Mouse (Mus musculus) forebrain, embryonic 11.5 days (tissue): ENCODE data around the gene Camkv. TPM values are rescaled to one million over a fixed set of nuclear protein-coding genes. Genes with fewer than 3 reads are reported as not detected.

Source experiments
- ATAC-seq: fragments of 200-750 bp; cut with Nextera tagmentation; replicated peaks from 2 replicates; pipeline ENCODE4 v1.8.0; 2017; ENCODE audit warnings: moderate TSS enrichment; ENCODE audit not compliant: low FRiP score
- DNase-seq: peaks from one replicate; pipeline ENCODE4 v3.0.0-alpha.2; 2017; ENCODE audit warnings: low spot score
- H3K27ac ChIP-seq: fragments of 300-500 bp; sonication (generic); 2 replicates; pipeline ENCODE4 v1.5.1; 2014; ENCODE audit warnings: low read depth, low read length
- H3K27me3 ChIP-seq: fragments of 300-500 bp; sonication (generic); 2 replicates; pipeline ENCODE4 v1.6.1; 2014; ENCODE audit warnings: mild to moderate bottlenecking, low read length, mixed read lengths; ENCODE audit not compliant: control insufficient read depth, insufficient read depth
- H3K36me3 ChIP-seq: fragments of 300-500 bp; sonication (generic); 2 replicates; pipeline ENCODE4 v1.6.1; 2014; ENCODE audit warnings: mild to moderate bottlenecking, low read length, moderate library complexity, mixed read lengths; ENCODE audit not compliant: control insufficient read depth, insufficient read depth
- H3K4me1 ChIP-seq: fragments of 300-500 bp; sonication (generic); replicated peaks from 2 replicates; pipeline ENCODE4 v1.6.1; 2014; ENCODE audit warnings: low read length, mixed read lengths; ENCODE audit not compliant: control insufficient read depth, insufficient read depth
- H3K4me2 ChIP-seq: fragments of 300-500 bp; sonication (generic); 2 replicates; pipeline ENCODE4 v1.6.1; 2014; ENCODE audit warnings: low read depth, mild to moderate bottlenecking, low read length, moderate library complexity, mixed read lengths; ENCODE audit not compliant: severe bottlenecking
- H3K4me3 ChIP-seq: fragments of 300-500 bp; sonication (generic); 2 replicates; pipeline ENCODE4 v1.5.1; 2014; ENCODE audit warnings: low read depth, low read length
- H3K9ac ChIP-seq: fragments of 300-500 bp; sonication (generic); 2 replicates; pipeline ENCODE4 v1.6.1; 2014; ENCODE audit warnings: low read length
- H3K9me3 ChIP-seq: fragments of 300-500 bp; sonication (generic); 2 replicates; pipeline ENCODE4 v1.6.1; 2016; ENCODE audit warnings: low read length, mixed read lengths; ENCODE audit not compliant: control insufficient read depth
- WGBS: fragments of 180-500 bp; shearing (Covaris S2); extraction: QIAGEN DNeasy Blood & Tissue Kit; methylation state at CpG from one replicate; pipeline ENCODE4 v1.1.7; 2014; 5-methylcytosine and 5-hydroxymethylcytosine counted together
- polyA plus RNA-seq: library from polyadenylated mRNA; unstranded; fragments of >200 nt; fragmentation: Nextera tagmentation; extraction: Ambion mirVana; gene quantifications from 2 replicates; pipeline ENCODE4 v1.2.1, GENCODE M21; 2014

The Camkv gene
- polyA plus RNA-seq, 1 experiment from 2014 or later = 8.0 TPM

DNA sequence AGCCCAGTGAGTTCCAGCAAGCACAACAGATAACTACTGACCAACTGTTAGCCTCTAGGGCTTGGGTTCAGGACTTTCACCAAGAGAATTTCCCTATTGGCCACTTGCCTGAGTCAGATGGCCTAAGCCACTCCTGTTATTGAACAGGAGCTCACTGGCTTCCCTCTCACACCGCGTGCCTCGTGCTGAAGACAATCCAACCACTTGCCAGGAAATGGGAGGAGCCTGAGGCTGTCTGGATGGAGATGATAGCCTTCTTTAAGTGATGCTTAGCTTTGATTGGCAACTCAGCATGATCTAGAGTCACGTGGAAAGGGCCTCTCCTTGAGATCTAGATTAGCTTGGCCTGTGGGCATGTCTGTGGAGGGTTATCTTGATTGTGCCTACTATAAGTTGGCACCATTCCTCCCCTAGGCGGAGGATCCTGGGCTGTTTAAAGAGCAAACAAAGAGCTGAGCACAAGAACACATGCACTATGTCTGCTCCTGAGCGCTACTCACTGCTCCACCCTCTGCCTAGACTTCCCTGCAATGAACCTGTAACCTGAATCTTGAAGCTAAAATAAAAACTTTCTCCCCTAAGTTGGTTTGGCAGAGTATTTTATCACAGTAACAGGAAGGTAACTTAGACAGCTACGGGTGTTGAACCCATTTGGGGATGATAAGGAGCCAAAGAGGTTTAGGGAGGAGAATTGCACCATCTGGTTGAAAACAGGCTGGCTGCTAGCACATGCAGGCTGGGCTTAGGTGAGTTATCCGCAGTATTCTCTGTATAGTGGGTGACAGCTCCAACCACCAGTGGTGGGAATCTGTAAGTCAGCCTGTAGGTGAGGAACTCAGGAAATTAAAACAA is 36.4 kb downstream of the Camkv start:
- no peaks in the 10 kb centered on the region for H3K27me3 ChIP-seq
- WGBS = 85% methylated on average over 8 of the region's 8 CpGs

DNA sequence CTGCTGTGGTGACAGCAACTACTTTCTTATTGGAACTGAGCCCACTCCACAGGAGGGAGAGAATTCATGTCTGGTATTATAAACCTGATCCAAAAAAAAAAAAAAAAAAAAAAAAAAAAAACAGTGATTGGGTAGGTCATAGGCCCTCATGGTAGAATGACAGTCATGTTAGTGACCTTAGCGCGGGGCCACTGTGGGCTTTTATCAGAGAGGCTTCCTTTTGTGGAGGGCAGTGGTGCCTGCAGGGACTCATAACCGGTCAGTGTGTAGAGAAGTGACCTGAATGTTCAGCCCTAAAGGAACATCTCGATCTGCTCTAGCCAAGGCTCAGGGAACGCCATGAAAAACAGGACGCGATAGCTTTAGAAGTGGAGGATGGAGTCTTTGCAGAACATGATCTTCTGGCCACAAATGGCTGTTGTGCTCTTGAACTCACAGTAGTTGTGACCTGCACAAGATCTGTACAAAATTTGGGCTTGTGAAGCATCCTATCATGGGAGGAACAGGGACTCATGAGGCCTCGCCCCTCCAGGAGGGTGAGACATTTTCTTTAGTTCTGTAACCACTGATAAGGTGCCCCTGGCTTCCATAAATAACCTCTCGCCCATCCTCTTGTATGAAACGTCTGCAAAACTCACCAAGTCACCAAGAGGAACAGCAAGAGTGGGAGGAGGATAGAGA is 39.2 kb downstream of the Camkv start:
- no peaks in the 10 kb centered on the region for H3K9me3 ChIP-seq
- H3K4me2 ChIP-seq = no peak overlapping the region
- no peaks in the 10 kb centered on the region for H3K27me3 ChIP-seq
- peak overlapping the region; percentile 14; the same call in 1 of the 2 replicates for H3K27ac ChIP-seq
- H3K36me3 ChIP-seq = peaks cover 5% of the 10 kb centered on the region; the same call in 1 of the 2 replicates
- no peak overlapping the region for H3K4me3 ChIP-seq
- no peaks in the 10 kb centered on the region for H3K4me1 ChIP-seq
- DNase-seq (no peak), ATAC-seq (no peak)
- WGBS = 85% methylated on average over 10 of the region's 10 CpGs
- no peak overlapping the region for H3K9ac ChIP-seq

More for the DNA sequence above, 36.4 kb downstream of the Camkv start:
- no peak overlapping the region for H3K4me3 ChIP-seq
- H3K9me3 ChIP-seq = no peaks in the 10 kb centered on the region
- H3K36me3 ChIP-seq = peaks cover 5% of the 10 kb centered on the region; the same call in 1 of the 2 replicates
- DNase-seq (no peak), ATAC-seq (no peak)
- no peak overlapping the region for H3K4me2 ChIP-seq
- H3K27ac ChIP-seq = no peak overlapping the region
- no peaks in the 10 kb centered on the region for H3K4me1 ChIP-seq
- H3K9ac ChIP-seq = no peak overlapping the region

DNA sequence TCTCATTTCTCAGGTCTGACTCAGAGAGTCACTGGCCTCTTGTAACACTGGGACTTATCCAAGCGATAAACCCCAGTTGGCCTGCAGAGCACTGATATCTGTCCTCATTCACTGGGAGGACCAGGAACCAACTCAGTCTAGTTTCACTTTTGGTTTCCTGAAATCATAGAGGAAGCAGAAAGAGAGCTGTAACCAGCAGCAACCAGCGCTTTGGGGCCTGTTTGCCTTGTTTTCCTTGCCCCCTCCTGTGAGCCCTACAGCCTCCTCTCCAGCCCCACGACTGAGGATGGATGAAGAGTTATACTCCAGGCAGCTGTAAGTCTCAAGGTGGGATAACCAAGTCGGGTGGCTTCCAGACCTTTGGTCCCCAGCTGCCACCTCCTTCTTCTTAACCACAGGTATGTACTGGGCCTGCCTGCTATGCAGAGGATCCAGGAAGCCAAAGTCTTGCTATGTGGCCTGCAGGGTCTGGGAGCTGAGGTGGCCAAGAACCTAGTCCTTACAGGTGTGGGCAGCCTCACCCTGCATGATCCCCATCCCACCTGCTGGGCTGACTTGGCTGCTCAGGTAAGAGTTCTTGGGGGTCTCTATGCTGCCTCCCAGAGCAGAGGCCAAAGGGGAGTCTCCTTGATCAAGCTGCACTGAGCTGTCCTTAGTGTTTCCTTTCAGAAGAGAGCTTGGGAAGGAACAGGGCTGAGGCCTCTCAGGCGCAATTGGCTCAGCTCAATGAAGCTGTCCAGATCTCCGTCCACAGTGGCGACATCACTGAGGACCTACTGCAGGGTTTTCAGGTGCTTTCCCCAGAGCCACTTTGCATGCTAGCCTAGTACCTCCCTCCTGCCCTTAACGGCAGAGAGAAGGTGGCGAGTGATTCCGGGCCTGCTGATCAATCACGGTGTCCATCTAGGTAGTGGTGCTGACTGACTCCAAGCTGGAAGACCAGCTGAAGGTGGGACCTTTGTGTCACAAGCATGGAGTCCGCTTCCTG is 40.2 kb downstream of the Camkv start, which contains the start of gene Uba7:
Uba7 (plus strand) TSS at position 107 of the 988 bp plus-strand sequence.
- ATAC-seq (no peak), DNase-seq (no peak)
- Histone ChIP-seq H3K4me2 (no peak within 1 kb of the TSS), H3K4me1 (no peaks in the 10 kb centered on the region), H3K9me3 (no peaks in the 10 kb centered on the region), H3K36me3 (peaks cover 3% of the 10 kb centered on the region; the same call in 1 of the 2 replicates), H3K4me3 (no peak within 1 kb of the TSS), H3K27ac (peak within 1 kb of the TSS; percentile 14; the same call in 1 of the 2 replicates), H3K9ac (no peak within 1 kb of the TSS), H3K27me3 (no peaks in the 10 kb centered on the region)
- WGBS = 78% methylated on average over 12 of the region's 12 CpGs

DNA sequence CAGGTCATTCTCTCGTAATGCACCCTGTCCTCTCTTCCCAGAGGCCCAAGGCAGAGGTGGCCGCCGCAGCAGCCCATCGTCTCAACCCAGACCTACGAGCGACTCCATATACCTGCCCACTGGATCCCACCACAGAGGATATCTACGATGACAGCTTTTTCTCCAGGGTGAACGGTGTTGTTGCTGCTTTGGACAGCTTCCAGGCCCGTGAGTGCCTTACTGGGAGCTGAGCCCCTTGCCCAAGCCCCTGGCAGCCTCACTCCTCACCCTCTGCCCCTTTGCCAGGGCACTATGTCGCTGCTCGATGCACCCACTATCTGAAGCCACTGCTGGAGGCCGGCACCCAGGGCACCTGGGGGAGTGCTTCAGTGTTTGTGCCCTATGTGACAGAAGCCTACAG is 43.3 kb downstream of the Camkv start:
- Histone ChIP-seq H3K9ac (no peak overlapping the region), H3K4me2 (no peak overlapping the region), H3K27me3 (no peaks in the 10 kb centered on the region), H3K36me3 (no peaks in the 10 kb centered on the region), H3K27ac (no peak overlapping the region), H3K4me3 (no peak overlapping the region), H3K9me3 (no peaks in the 10 kb centered on the region), H3K4me1 (peaks cover 5% of the 10 kb centered on the region; the same call in 1 of the 2 replicates)
- no peak for DNase-seq
- WGBS = 87% methylated on average over 12 of the region's 12 CpGs
- ATAC-seq = no peak

DNA sequence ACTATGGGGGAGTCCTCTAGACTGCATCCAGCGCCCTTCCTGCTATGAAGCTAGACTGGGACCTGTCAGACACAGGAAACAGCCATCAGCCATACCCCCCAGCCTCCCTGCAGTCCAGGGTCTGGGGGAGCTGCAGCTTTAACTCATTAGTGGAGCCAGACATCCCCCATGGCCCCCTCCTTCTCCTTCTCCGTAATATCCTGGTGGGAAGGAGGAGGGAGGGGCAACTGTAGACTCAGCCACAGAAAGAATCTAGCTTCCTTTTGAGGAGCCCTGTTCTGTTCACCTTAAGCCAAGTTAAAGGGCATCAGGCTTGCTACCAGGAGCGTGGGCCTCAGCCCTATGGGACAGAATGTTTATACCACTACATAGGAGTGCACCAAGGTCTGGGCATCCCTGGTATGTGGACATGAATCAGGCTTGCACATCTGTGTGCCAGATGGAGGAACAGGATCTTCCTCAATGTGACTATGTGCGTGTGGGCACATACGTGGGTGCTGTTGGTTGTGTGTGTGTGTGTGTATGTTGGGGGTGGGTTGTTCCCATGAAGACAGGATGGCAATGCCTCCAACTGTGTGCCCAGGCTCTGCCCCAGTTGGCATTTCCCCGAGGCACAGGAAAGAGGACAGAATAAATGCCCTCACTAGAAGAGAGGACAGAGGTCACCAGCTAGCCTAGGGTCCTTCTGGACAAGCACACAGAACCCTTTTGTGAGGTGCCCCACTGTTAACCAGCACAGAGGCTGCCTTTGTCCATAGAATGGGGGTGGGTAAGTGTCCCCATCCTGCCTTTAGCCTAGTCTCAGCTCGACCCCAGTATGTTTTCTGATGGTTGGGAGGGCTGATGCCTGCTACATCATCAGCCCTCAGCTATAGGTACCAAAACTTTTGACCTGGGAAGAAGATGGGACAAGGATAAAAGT is 46.5 kb downstream of the Camkv start:
- ATAC-seq = no peak
- H3K27ac ChIP-seq = peak overlapping the region; percentile 62
- peaks cover 11% of the 10 kb centered on the region; the same call in 1 of the 2 replicates for H3K4me1 ChIP-seq
- H3K9me3 ChIP-seq = no peaks in the 10 kb centered on the region
- no peak for DNase-seq
- H3K36me3 ChIP-seq = no peaks in the 10 kb centered on the region
- H3K4me2 ChIP-seq = no peak overlapping the region; the same call in 1 of the 2 replicates
- no peak overlapping the region; the same call in 1 of the 2 replicates for H3K9ac ChIP-seq
- H3K4me3 ChIP-seq = no peak overlapping the region
- 60% methylated on average over 7 of the region's 7 CpGs for WGBS
- H3K27me3 ChIP-seq = peaks cover 15% of the 10 kb centered on the region

DNA sequence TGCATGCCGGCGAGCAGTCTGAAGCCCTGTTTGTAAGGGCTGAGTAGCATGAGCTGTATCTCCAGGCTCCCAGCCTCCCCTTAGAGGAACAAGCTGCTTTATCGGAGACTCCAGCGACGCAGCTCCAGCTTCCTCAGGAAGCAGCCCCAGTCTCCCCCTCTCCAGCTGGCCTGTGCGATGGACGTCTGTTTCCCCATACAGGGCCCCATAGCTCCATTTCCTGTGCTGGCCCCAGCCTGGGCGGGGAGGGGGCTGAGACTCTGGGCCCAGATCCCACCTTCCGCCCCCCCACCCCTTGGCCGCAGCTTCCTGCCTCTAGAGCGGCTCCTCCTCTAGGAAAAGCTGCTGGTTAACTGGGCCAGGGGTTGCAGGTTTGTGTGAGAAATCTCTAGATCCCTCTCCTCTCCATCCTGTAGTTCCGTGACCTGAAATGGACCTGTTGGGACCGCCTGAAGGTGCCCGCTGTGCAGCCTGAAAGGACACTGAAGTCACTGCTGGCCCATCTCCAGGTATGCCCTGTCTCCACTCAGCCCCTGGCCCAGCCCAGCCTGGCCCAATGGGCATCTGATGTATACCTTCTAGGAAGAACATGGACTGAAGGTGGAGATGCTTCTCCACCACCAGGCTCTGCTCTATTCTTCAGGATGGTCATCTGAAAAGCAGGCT is 47.3 kb downstream of the Camkv start, which contains the start of gene Gm20661:
Gm20661 (plus strand) TSS at position 378 of the 666 bp plus-strand sequence.
- no peak within 1 kb of the TSS for H3K4me3 ChIP-seq
- H3K9me3 ChIP-seq = no peaks in the 10 kb centered on the region
- H3K27ac ChIP-seq = peak within 1 kb of the TSS; percentile 77
- DNase-seq (peak; percentile 78), ATAC-seq (no peak)
- WGBS = 64% methylated on average over 14 of the region's 14 CpGs
- peaks cover 15% of the 10 kb centered on the region for H3K27me3 ChIP-seq
- H3K4me1 ChIP-seq = peaks cover 14% of the 10 kb centered on the region; the same call in 1 of the 2 replicates
- H3K36me3 ChIP-seq = no peaks in the 10 kb centered on the region
- H3K4me2 ChIP-seq = peak within 1 kb of the TSS; percentile 36
- peak within 1 kb of the TSS; percentile 31 for H3K9ac ChIP-seq

DNA sequence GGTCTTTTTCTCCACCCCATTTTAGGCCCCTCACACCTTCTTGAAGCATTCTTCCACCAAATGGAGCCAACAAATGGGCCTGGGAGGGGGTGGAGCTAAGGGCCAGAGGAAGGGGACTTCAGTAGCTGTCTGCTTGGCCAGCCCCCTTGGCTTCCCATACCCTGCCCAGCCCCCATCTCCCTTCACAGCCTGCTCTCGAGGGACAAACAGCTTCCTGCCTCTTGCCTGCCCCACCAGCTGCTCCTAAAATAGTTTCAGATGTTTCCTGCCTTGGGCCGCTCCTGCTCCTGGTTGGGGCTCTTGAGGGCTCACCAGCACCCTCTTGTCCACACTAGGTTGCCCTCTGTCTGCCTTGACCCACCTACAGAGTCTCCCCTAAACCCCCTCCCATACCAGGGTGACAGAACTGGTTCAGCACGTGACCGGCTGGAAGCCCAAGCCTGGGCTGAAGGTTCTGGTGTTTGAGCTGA is 48.0 kb downstream of the Camkv start:
- DNase-seq = peak; percentile 74
- Histone ChIP-seq H3K27ac (peak overlapping the region; percentile 77), H3K36me3 (no peaks in the 10 kb centered on the region), H3K4me3 (no peak overlapping the region), H3K27me3 (peaks cover 15% of the 10 kb centered on the region), H3K9ac (no peak overlapping the region), H3K9me3 (no peaks in the 10 kb centered on the region), H3K4me1 (peaks cover 14% of the 10 kb centered on the region; the same call in 1 of the 2 replicates), H3K4me2 (peak overlapping the region; percentile 36)
- 36% methylated on average over 4 of the region's 4 CpGs for WGBS
- no peak for ATAC-seq
